Mouse (Mus musculus) hindbrain, embryonic 13.5 days (tissue): Measurements from ENCODE around the gene Lias. TPM values are rescaled to one million over a fixed set of nuclear protein-coding genes. Genes with fewer than 3 reads are reported as not detected.
A peak's percentile ranks its signal among the peaks of the same experiment; 100 is the strongest.

ENCODE experiments used
- ATAC-seq: fragments of 200-750 bp; cut with Nextera tagmentation; 2 replicates; pipeline ENCODE4 v1.8.0; 2017; ENCODE audit warnings: moderate TSS enrichment; ENCODE audit not compliant: low FRiP score
- H3K27ac ChIP-seq: fragments of 300-500 bp; sonication (generic); 2 replicates; pipeline ENCODE4 v1.5.1; 2015; ENCODE audit warnings: inconsistent platforms, mild to moderate bottlenecking, moderate library complexity
- H3K27me3 ChIP-seq: fragments of 300-500 bp; sonication (generic); 2 replicates; pipeline ENCODE4 v1.6.1; 2015; ENCODE audit warnings: mild to moderate bottlenecking, inconsistent platforms
- H3K36me3 ChIP-seq: fragments of 300-500 bp; sonication (generic); 2 replicates; pipeline ENCODE4 v1.6.1; 2015; ENCODE audit warnings: mild to moderate bottlenecking, inconsistent platforms
- H3K4me1 ChIP-seq: fragments of 300-500 bp; sonication (generic); replicated peaks from 2 replicates; pipeline ENCODE4 v1.6.1; 2015; ENCODE audit warnings: inconsistent platforms
- H3K4me2 ChIP-seq: fragments of 300-500 bp; sonication (generic); 2 replicates; pipeline ENCODE4 v1.6.1; 2015; ENCODE audit warnings: inconsistent platforms, mild to moderate bottlenecking, moderate library complexity
- H3K4me3 ChIP-seq: fragments of 300-500 bp; sonication (generic); 2 replicates; pipeline ENCODE4 v1.5.1; 2015; ENCODE audit warnings: mild to moderate bottlenecking, inconsistent platforms
- H3K9ac ChIP-seq: fragments of 300-500 bp; sonication (generic); 2 replicates; pipeline ENCODE4 v1.6.1; 2015; ENCODE audit warnings: mild to moderate bottlenecking, inconsistent platforms
- H3K9me3 ChIP-seq: fragments of 300-500 bp; sonication (generic); 2 replicates; pipeline ENCODE4 v1.6.1; 2016; ENCODE audit warnings: inconsistent platforms
- WGBS: fragments of 180-500 bp; shearing (Covaris S2); methylation state at CpG from one replicate; pipeline ENCODE4 v1.1.7; 2015; 5-methylcytosine and 5-hydroxymethylcytosine counted together
- polyA plus RNA-seq: library from polyadenylated mRNA; unstranded; fragments of >200 nt; fragmentation: Nextera tagmentation; extraction: Ambion mirVana; gene quantifications from 2 replicates; pipeline ENCODE4 v1.2.1, GENCODE M21; 2015

Lias gene
- polyA plus RNA-seq = 60.9 and 61.6 TPM in 2 replicates

GRCm38 (mm10) chr5:65390648-65391644, at the start of gene Lias, which contains the start of gene Rpl9:
TSS of gene Lias (plus strand) at chr5:65391497.
TSS of gene Rpl9 (minus strand) at chr5:65391444.
- H3K4me2 ChIP-seq = peak within 1 kb of the TSS; percentile 85
- under 1% methylated on average over 83 of the region's 83 CpGs for WGBS
- peak within 1 kb of the TSS; percentile 97 for H3K9ac ChIP-seq
- peak within 1 kb of the TSS; percentile 94 for H3K27ac ChIP-seq
- H3K4me3 ChIP-seq = peak within 1 kb of the TSS; percentile 71
- H3K4me1 ChIP-seq = peaks cover 33% of the 10 kb centered on the region
- peaks cover 48% of the 10 kb centered on the region for H3K36me3 ChIP-seq
- no peaks in the 10 kb centered on the region for H3K27me3 ChIP-seq
- no peaks in the 10 kb centered on the region for H3K9me3 ChIP-seq
- peak; percentile 97 for ATAC-seq

DNA sequence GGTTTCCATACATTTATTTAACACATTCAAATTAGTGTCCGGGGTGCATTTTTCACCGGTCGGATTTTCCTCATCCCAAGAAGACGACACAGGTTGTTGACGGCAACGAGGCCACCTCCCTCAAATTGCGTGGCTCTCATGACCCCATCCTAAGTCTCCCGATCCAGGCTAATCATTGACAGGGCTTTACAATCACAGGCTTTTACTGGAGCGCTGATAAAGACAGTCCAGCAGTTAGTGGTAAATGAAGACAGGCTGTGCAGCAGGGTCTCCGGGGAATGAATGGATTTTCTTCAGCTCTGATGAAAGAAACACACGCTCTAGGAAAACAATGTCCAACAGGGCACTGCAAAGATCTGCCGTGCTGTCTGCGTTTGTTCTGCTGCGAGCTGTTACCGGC, 43.1 kb upstream of the Lias start, which contains the start of gene Klb:
Klb (plus strand) TSS at position 147 of the 400 bp plus-strand sequence.
- no peak within 1 kb of the TSS for H3K27ac ChIP-seq
- no peaks in the 10 kb centered on the region for H3K36me3 ChIP-seq
- no peaks in the 10 kb centered on the region for H3K9me3 ChIP-seq
- no peak for ATAC-seq
- H3K4me1 ChIP-seq = no peaks in the 10 kb centered on the region; the same call in 1 of the 2 replicates
- H3K9ac ChIP-seq = peak within 1 kb of the TSS; percentile 51
- H3K4me3 ChIP-seq = peak within 1 kb of the TSS; percentile 25
- H3K4me2 ChIP-seq = peak within 1 kb of the TSS; percentile 51
- WGBS = 23% methylated on average over 15 of the region's 15 CpGs
- 0 out of 2 replicates have a peak, but pooled peaks cover 6% of the 10 kb centered on the region for H3K27me3 ChIP-seq

GRCm38 (mm10) chr5:65350508-65350907, 40.8 kb upstream of the Lias start:
- Histone ChIP-seq H3K4me1 (no peaks in the 10 kb centered on the region; the same call in 1 of the 2 replicates), H3K27me3 (0 out of 2 replicates have a peak, but pooled peaks cover 6% of the 10 kb centered on the region)

DNA sequence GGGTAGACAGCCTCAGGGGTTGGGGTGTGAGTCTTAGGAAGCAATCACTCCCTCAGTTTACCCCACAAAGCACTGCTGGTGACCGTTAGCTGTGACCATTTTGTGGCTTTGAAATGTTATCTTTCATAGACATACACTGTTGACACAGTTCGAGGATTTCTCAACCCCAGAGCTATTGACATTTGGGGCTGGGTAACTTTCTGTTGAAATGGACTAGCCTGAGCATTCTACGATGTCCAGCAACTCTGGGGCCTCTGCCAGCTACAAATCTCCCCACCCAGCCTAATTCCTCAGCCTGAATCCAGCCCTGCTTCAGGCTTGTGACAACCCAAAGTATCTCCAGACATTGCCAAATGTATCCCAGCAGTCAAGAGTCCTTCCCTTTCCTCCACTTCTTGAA, 37.2 kb upstream of the Lias start:
- no peaks in the 10 kb centered on the region for H3K4me1 ChIP-seq
- H3K4me3 ChIP-seq = no peak overlapping the region
- ATAC-seq = no peak
- H3K27me3 ChIP-seq = 0 out of 2 replicates have a peak, but pooled peaks cover 3% of the 10 kb centered on the region
- H3K36me3 ChIP-seq = no peaks in the 10 kb centered on the region
- H3K9me3 ChIP-seq = peaks cover 5% of the 10 kb centered on the region; the same call in 1 of the 2 replicates
- no peak overlapping the region for H3K4me2 ChIP-seq
- WGBS = 91% methylated on average over 3 of the region's 3 CpGs
- no peak overlapping the region for H3K9ac ChIP-seq
- H3K27ac ChIP-seq = no peak overlapping the region

More at GRCm38 (mm10) chr5:65350508-65350907, 40.8 kb upstream of the Lias start:
- no peak overlapping the region for H3K9ac ChIP-seq
- peaks cover 5% of the 10 kb centered on the region; the same call in 1 of the 2 replicates for H3K9me3 ChIP-seq
- no peak overlapping the region for H3K4me2 ChIP-seq
- H3K27ac ChIP-seq = no peak overlapping the region
- WGBS = 64% methylated on average over 10 of the region's 10 CpGs
- no peak overlapping the region for H3K4me3 ChIP-seq
- ATAC-seq = no peak
- H3K36me3 ChIP-seq = no peaks in the 10 kb centered on the region

- H3K4me3 ChIP-seq = no peak overlapping the region
- H3K27me3 ChIP-seq = 0 out of 2 replicates have a peak, but pooled peaks cover 3% of the 10 kb centered on the region
- no peak overlapping the region for H3K27ac ChIP-seq
- no peak overlapping the region for H3K9ac ChIP-seq
- H3K36me3 ChIP-seq = no peaks in the 10 kb centered on the region
- no peak overlapping the region for H3K4me2 ChIP-seq
- no peaks in the 10 kb centered on the region for H3K4me1 ChIP-seq
- 81% methylated on average over 5 of the region's 5 CpGs for WGBS
- no peak for ATAC-seq
- H3K9me3 ChIP-seq = peaks cover 5% of the 10 kb centered on the region; the same call in 1 of the 2 replicates
Measured at GRCm38 (mm10) chr5:65354985-65355384, 36.3 kb upstream of the Lias start.

DNA sequence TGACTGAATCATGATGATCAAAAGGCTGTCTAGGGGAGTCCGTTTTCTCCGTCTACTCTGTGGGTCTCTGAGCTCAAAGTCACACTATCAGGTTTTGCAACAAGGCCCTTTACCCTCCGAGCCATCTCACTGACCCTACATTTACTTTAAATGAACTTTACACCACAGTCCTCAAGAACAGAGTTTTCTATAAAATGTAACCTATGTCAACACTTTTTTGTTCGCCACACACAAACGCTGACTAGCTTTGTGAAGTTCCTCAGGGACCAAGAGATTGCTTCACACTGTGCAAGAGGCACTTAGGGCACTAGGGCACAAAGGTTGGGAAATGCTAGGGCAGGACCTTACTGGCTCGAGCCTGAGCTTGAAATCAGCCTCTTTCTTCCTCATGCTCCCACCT, 34.4 kb upstream of the Lias start:
- no peak overlapping the region for H3K4me3 ChIP-seq
- H3K4me2 ChIP-seq = no peak overlapping the region
- H3K27me3 ChIP-seq = 0 out of 2 replicates have a peak, but pooled peaks cover 3% of the 10 kb centered on the region
- no peak overlapping the region for H3K27ac ChIP-seq
- H3K9ac ChIP-seq = no peak overlapping the region
- no peaks in the 10 kb centered on the region for H3K4me1 ChIP-seq
- no peak for ATAC-seq
- H3K9me3 ChIP-seq = peaks cover 5% of the 10 kb centered on the region; the same call in 1 of the 2 replicates
- 81% methylated on average over 6 of the region's 6 CpGs for WGBS
- no peaks in the 10 kb centered on the region for H3K36me3 ChIP-seq

DNA sequence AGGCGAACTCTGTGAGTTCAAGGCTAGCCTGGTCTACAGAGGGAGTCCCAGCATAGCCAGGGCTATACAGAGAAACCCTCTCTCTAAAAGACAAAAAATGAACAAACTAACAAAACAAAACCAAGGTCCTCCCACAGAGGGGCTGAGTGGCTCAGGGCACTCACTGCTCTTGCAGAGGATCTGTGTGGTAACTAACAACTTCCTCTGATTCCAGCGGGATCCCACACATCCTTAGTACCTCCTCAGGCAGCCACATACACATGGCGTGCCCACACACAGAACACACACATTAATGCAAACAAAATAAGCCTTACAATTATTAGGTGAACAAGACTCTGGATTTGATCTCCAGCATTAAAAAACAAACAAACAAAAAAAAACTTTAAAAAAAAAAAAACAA, 33.5 kb upstream of the Lias start:
- no peak for ATAC-seq
- H3K9ac ChIP-seq = no peak overlapping the region
- H3K4me3 ChIP-seq = no peak overlapping the region
- H3K4me1 ChIP-seq = no peaks in the 10 kb centered on the region
- WGBS = 85% methylated on average over 3 of the region's 3 CpGs
- no peaks in the 10 kb centered on the region for H3K36me3 ChIP-seq
- H3K27ac ChIP-seq = no peak overlapping the region
- no peak overlapping the region for H3K4me2 ChIP-seq
- no peaks in the 10 kb centered on the region for H3K27me3 ChIP-seq
- peaks cover 5% of the 10 kb centered on the region; the same call in 1 of the 2 replicates for H3K9me3 ChIP-seq

- H3K36me3 ChIP-seq = no peaks in the 10 kb centered on the region
- H3K27me3 ChIP-seq = no peaks in the 10 kb centered on the region
- WGBS = 92% methylated on average over 11 of the region's 11 CpGs
- H3K9ac ChIP-seq = no peak overlapping the region
- H3K27ac ChIP-seq = no peak overlapping the region
- H3K9me3 ChIP-seq = no peaks in the 10 kb centered on the region
- no peak overlapping the region for H3K4me3 ChIP-seq
- ATAC-seq = no peak
- no peaks in the 10 kb centered on the region for H3K4me1 ChIP-seq
- H3K4me2 ChIP-seq = no peak overlapping the region
Measured at GRCm38 (mm10) chr5:65367837-65368236, 23.5 kb upstream of the Lias start.

- Histone ChIP-seq H3K9me3 (no peaks in the 10 kb centered on the region), H3K4me1 (no peaks in the 10 kb centered on the region), H3K4me2 (no peak overlapping the region), H3K27me3 (no peaks in the 10 kb centered on the region), H3K9ac (no peak overlapping the region), H3K4me3 (no peak overlapping the region), H3K36me3 (no peaks in the 10 kb centered on the region), H3K27ac (no peak overlapping the region)
- WGBS = 92% methylated on average over 7 of the region's 7 CpGs
- no peak for ATAC-seq
Measured at GRCm38 (mm10) chr5:65371551-65371950, 19.7 kb upstream of the Lias start.

- no peaks in the 10 kb centered on the region for H3K36me3 ChIP-seq
- no peaks in the 10 kb centered on the region for H3K27me3 ChIP-seq
- 84% methylated on average over 7 of the region's 7 CpGs for whole genome bisulfite sequencing
- no peak overlapping the region for H3K4me3 ChIP-seq
- H3K4me2 ChIP-seq = no peak overlapping the region
- no peaks in the 10 kb centered on the region for H3K4me1 ChIP-seq
- no peak overlapping the region for H3K9ac ChIP-seq
- no peak for ATAC-seq
- no peaks in the 10 kb centered on the region for H3K9me3 ChIP-seq
- no peak overlapping the region for H3K27ac ChIP-seq
Measured at GRCm38 (mm10) chr5:65374746-65375145, 16.6 kb upstream of the Lias start.

- no peaks in the 10 kb centered on the region for H3K27me3 ChIP-seq
- peaks cover 53% of the 10 kb centered on the region for H3K36me3 ChIP-seq
- H3K9ac ChIP-seq = no peak overlapping the region
- no peak for ATAC-seq
- H3K9me3 ChIP-seq = no peaks in the 10 kb centered on the region
- no peak overlapping the region for H3K4me3 ChIP-seq
- 76% methylated on average over 2 of the region's 2 CpGs for whole genome bisulfite sequencing
- H3K4me2 ChIP-seq = no peak overlapping the region
- H3K27ac ChIP-seq = no peak overlapping the region
- H3K4me1 ChIP-seq = peaks cover 21% of the 10 kb centered on the region
Measured at GRCm38 (mm10) chr5:65385704-65386103, 5.6 kb upstream of the Lias start.
